10 mouse cellular contexts compared by ENCODE assay signal in the genomic region with DNA sequence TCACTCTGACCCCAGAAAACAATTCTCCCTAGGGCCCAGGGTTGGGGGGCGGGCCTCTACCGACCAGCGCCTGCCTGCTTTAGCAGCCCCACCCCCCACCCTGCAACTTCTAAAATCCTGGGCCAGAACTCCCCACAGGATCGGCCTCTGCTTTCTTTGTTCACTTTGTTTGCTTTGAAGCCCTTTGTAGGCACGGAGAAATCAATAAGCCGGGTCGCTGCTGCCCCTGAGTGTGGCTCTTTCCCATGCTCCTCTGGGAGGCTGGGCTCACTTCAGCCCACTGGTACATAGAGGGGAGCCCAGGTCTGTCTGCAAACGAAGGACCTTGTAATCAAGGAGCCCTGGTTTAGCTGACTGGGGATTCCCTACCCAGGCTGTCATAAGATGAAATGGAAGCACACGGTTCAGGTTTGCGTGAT. TPM values are rescaled to one million over a fixed set of nuclear protein-coding genes. Genes with fewer than 3 reads are reported as not detected.
DNase-seq lines count a peak whose midpoint lies in the region; ATAC-seq lines count a peak whose summit lies in the region.
"Had no signal": no experiment of that assay in that cellular context is flagged by ENCODE, and none has a peak within 500 bp of the region (broad histone marks: within the 10 kb centered on the region; RNA-seq: fewer than 3 reads in every experiment).

No protein-coding gene starts in this region.

- H3K9me3 ChIP-seq in kidney, embryonic 15.5 days (replicated peaks) = no peaks in the 10 kb centered on the region
- no peaks in the 10 kb centered on the region for H3K9me3 ChIP-seq in hindbrain, embryonic 11.5 days (ENCODE audit: control insufficient read depth, low read length)
- H3K9me3 ChIP-seq in liver, embryonic 16.5 days (replicated peaks; ENCODE audit: control insufficient read depth, low read length) = no peaks in the 10 kb centered on the region
- H3K9me3 ChIP-seq in stomach, embryonic 16.5 days (replicated peaks; ENCODE audit: control insufficient read depth, low read length) = no peaks in the 10 kb centered on the region

- 0 out of 2 replicates have a peak overlapping the region, but pooled peaks have one; percentile 22 for H3K9ac ChIP-seq in kidney, embryonic 15.5 days
- H3K9ac ChIP-seq in hindbrain, embryonic 11.5 days (ENCODE audit: low read depth, low read length) = peak overlapping the region; percentile 46; the same call in 1 of the 2 replicates
- H3K9ac ChIP-seq in liver, embryonic 16.5 days (ENCODE audit: low read depth, low read length) = no peak overlapping the region
- H3K9ac ChIP-seq in stomach, embryonic 16.5 days (ENCODE audit: low read length) = 0 out of 2 replicates have a peak overlapping the region, but pooled peaks have one; percentile 9

- no peaks in the 10 kb centered on the region for H3K36me3 ChIP-seq in kidney, embryonic 15.5 days
- H3K36me3 ChIP-seq in hindbrain, embryonic 11.5 days (ENCODE audit: control insufficient read depth, insufficient read depth, low read length) = no peaks in the 10 kb centered on the region
- H3K36me3 ChIP-seq in liver, embryonic 16.5 days (ENCODE audit: control insufficient read depth, insufficient read depth) = no peaks in the 10 kb centered on the region
- H3K36me3 ChIP-seq in stomach, embryonic 16.5 days (ENCODE audit: control insufficient read depth, insufficient read depth, low read length) = no peaks in the 10 kb centered on the region

- ATAC-seq in kidney, embryonic 15.5 days (replicated peaks; ENCODE audit: low FRiP score) = 0 out of 2 replicates have a peak, but pooled peaks have one; percentile 22
- ATAC-seq in hindbrain, embryonic 11.5 days (ENCODE audit: low FRiP score) = peak; percentile 60
- ATAC-seq in liver, embryonic 16.5 days (ENCODE audit: low read depth) = no peak
- no peak for ATAC-seq in stomach, embryonic 16.5 days (ENCODE audit: insufficient read depth, low FRiP score)
- ATAC-seq in megakaryocyte progenitor cell, adult 5-6 weeks (replicated peaks; ENCODE audit: poor library complexity) = no peak
- ATAC-seq: lung, postnatal 0 days had no signal

- 0 out of 2 replicates have a peak overlapping the region, but pooled peaks have one; percentile 6 for H3K4me3 ChIP-seq in kidney, embryonic 15.5 days (replicated peaks)
- H3K4me3 ChIP-seq in hindbrain, embryonic 11.5 days (ENCODE audit: low read depth, low read length) = no peak overlapping the region
- H3K4me3 ChIP-seq in liver, embryonic 16.5 days (ENCODE audit: low read depth, low read length) = no peak overlapping the region
- no peak overlapping the region for H3K4me3 ChIP-seq in stomach, embryonic 16.5 days (replicated peaks; ENCODE audit: low read length)

- no peaks in the 10 kb centered on the region for H3K27me3 ChIP-seq in kidney, embryonic 15.5 days
- H3K27me3 ChIP-seq in hindbrain, embryonic 11.5 days (ENCODE audit: control insufficient read depth, insufficient read depth, low read length) = no peaks in the 10 kb centered on the region
- H3K27me3 ChIP-seq in liver, embryonic 16.5 days (ENCODE audit: control insufficient read depth, insufficient read depth, low read depth, low read length) = no peaks in the 10 kb centered on the region
- no peaks in the 10 kb centered on the region for H3K27me3 ChIP-seq in stomach, embryonic 16.5 days (ENCODE audit: control insufficient read depth, insufficient read depth, low read length)

- H3K27ac ChIP-seq in kidney, embryonic 15.5 days = no peak overlapping the region
- peak overlapping the region; percentile 80 for H3K27ac ChIP-seq in hindbrain, embryonic 11.5 days (ENCODE audit: low read depth, low read length)
- no peak overlapping the region for H3K27ac ChIP-seq in liver, embryonic 16.5 days (ENCODE audit: low read length)
- H3K27ac ChIP-seq in stomach, embryonic 16.5 days (ENCODE audit: low read length) = no peak overlapping the region

- no peak for DNase-seq in kidney, postnatal 14 days
- peak; percentile 53 for DNase-seq in hindbrain, embryonic 11.5 days (ENCODE audit: low spot score)
- DNase-seq in adrenal gland, postnatal 4 days (ENCODE audit: low spot score in 2 of 2) = no peak
- no peak for DNase-seq in right cerebral cortex, adult 2 months (ENCODE audit: low spot score in 2 of 2)
- DNase-seq: kidney, adult 18-20 months had no signal

- peaks cover 5% of the 10 kb centered on the region for H3K4me1 ChIP-seq in kidney, embryonic 15.5 days
- H3K4me1 ChIP-seq in hindbrain, embryonic 11.5 days (replicated peaks; ENCODE audit: control insufficient read depth, insufficient read depth, low read length) = peaks cover 6% of the 10 kb centered on the region; the same call in 1 of the 2 replicates
- no peaks in the 10 kb centered on the region; the same call in 1 of the 2 replicates for H3K4me1 ChIP-seq in liver, embryonic 16.5 days (ENCODE audit: control insufficient read depth, low read depth, low read length)
- no peaks in the 10 kb centered on the region for H3K4me1 ChIP-seq in stomach, embryonic 16.5 days (ENCODE audit: control insufficient read depth, insufficient read depth, low read length)

- peak overlapping the region; percentile 44 for H3K4me2 ChIP-seq in kidney, embryonic 15.5 days
- H3K4me2 ChIP-seq in hindbrain, embryonic 11.5 days (replicated peaks; ENCODE audit: low read depth, low read length) = 0 out of 2 replicates have a peak overlapping the region, but pooled peaks have one; percentile 26
- H3K4me2 ChIP-seq in liver, embryonic 16.5 days (ENCODE audit: low read depth, low read length) = peak overlapping the region; percentile 10; the same call in 1 of the 2 replicates
- no peak overlapping the region for H3K4me2 ChIP-seq in stomach, embryonic 16.5 days (ENCODE audit: low read depth, low read length)

- 12% methylated on average over 10 of the region's 10 CpGs for WGBS in kidney, embryonic 15.5 days
- WGBS in hindbrain, embryonic 11.5 days = 8% methylated on average over 10 of the region's 10 CpGs
- 31% methylated on average over 10 of the region's 10 CpGs for WGBS in liver, embryonic 16.5 days (ENCODE audit: insufficient replicate concordance)
- WGBS in stomach, embryonic 16.5 days = 19% methylated on average over 10 of the region's 10 CpGs

RNA-seq across cellular contexts. Expression of a gene that starts 23.2 kb away (rescaled TPM):
- 5.0 and 5.6 TPM in 2 replicates for polyA plus RNA-seq in kidney, embryonic 15.5 days (2015; fragmentation: Nextera tagmentation; extraction: Ambion mirVana)
- polyA plus RNA-seq in hindbrain, embryonic 11.5 days (2014; fragmentation: Nextera tagmentation; extraction: Ambion mirVana) = 10.6 and 12.0 TPM in 2 replicates
- 1.4 and 1.7 TPM in 2 replicates for polyA plus RNA-seq in liver, embryonic 16.5 days (2015; fragmentation: Nextera tagmentation; extraction: Ambion mirVana)
- polyA plus RNA-seq in stomach, embryonic 16.5 days (2015; fragmentation: Nextera tagmentation; extraction: Ambion mirVana) = 3.7 and 4.0 TPM in 2 replicates
- total RNA-seq in adrenal gland, postnatal 4 days (2021) = 10 to 100 TPM; 10.0 to 12.4 TPM
- total RNA-seq in megakaryocyte progenitor cell, adult 5-6 weeks (2015) = 5.2 and 6.3 TPM in 2 replicates
- 3.1 and 4.2 TPM in 2 replicates for total RNA-seq in megakaryocyte progenitor cell, adult 5-6 weeks (2017)

RNA-seq across cellular contexts. Expression of a gene that starts 33.8 kb away (rescaled TPM):
- 14.9 and 16.4 TPM in 2 replicates for polyA plus RNA-seq in kidney, embryonic 15.5 days (2015; fragmentation: Nextera tagmentation; extraction: Ambion mirVana)
- polyA plus RNA-seq in hindbrain, embryonic 11.5 days (2014; fragmentation: Nextera tagmentation; extraction: Ambion mirVana) = 13.1 and 15.7 TPM in 2 replicates
- polyA plus RNA-seq in liver, embryonic 16.5 days (2015; fragmentation: Nextera tagmentation; extraction: Ambion mirVana) = 4.0 and 4.4 TPM in 2 replicates
- polyA plus RNA-seq in stomach, embryonic 16.5 days (2015; fragmentation: Nextera tagmentation; extraction: Ambion mirVana) = 10.5 and 11.0 TPM in 2 replicates
- 10 to 100 TPM; 21.2 to 21.3 TPM for total RNA-seq in adrenal gland, postnatal 4 days (2021)
- total RNA-seq in megakaryocyte progenitor cell, adult 5-6 weeks (2015) = 13.3 and 20.2 TPM in 2 replicates
- total RNA-seq in megakaryocyte progenitor cell, adult 5-6 weeks (2017) = 24.5 and 31.5 TPM in 2 replicates

RNA-seq across cellular contexts. Expression of a gene that starts 58.6 kb away (rescaled TPM):
- polyA plus RNA-seq in kidney, embryonic 15.5 days (2015; fragmentation: Nextera tagmentation; extraction: Ambion mirVana) = 0.22 and 0.25 TPM in 2 replicates
- polyA plus RNA-seq in hindbrain, embryonic 11.5 days (2014; fragmentation: Nextera tagmentation; extraction: Ambion mirVana) = 0.15 and 0.25 TPM in 2 replicates
- not detected in 2 replicates for polyA plus RNA-seq in liver, embryonic 16.5 days (2015; fragmentation: Nextera tagmentation; extraction: Ambion mirVana)
- 0.17 TPM in 1 of 2 replicates, not detected in the other for polyA plus RNA-seq in stomach, embryonic 16.5 days (2015; fragmentation: Nextera tagmentation; extraction: Ambion mirVana)
- total RNA-seq in adrenal gland, postnatal 4 days (2021) = under 1 TPM; 0.34 to 0.67 TPM
- not detected in 2 replicates for total RNA-seq in megakaryocyte progenitor cell, adult 5-6 weeks (2015)
- not detected in 2 replicates for total RNA-seq in megakaryocyte progenitor cell, adult 5-6 weeks (2017)

Comparison
In these comparisons a context has a peak if more than half of its experiments do, and no peak if none do; other contexts are left out.
1. ATAC-seq: peak in kidney, embryonic 15.5 days (single experiment) and hindbrain, embryonic 11.5 days (single experiment); none in liver, embryonic 16.5 days (single experiment), stomach, embryonic 16.5 days (single experiment) and megakaryocyte progenitor cell, adult 5-6 weeks (single experiment).